Mouse (Mus musculus) adrenal gland, adult 2 months (tissue): ENCODE measurements around the gene Rheb. TPM values are rescaled to one million over a fixed set of nuclear protein-coding genes. Genes with fewer than 3 reads are reported as not detected.
"Not testable (repeated sequence)": the region's sequence is repeated elsewhere in the genome, so short reads cannot be mapped to it uniquely, and the experiment has no call there.

ENCODE experiments used
- DNase-seq: peaks from one replicate; pipeline ENCODE4 v3.0.0; 2021
- long read RNA-seq: library from polyadenylated mRNA; stranded (forward); transcript quantifications from one replicate; pipeline ENCODE4 v2.0.0, GENCODE M21; 2021
- polyA plus RNA-seq: library from polyadenylated mRNA; depleted of rRNA; stranded (reverse); fragments of >200 nt; gene quantifications from 2 replicates; pipeline ENCODE4 v1.2.3, GENCODE M21; 2012; rRNA removed
- total RNA-seq, 2 experiments: library from RNA; stranded (reverse); gene quantifications; 2 replicates each; pipeline ENCODE4 v1.2.3; 2021

Rheb gene
- total RNA-seq (10 to 100 TPM; 71.4 to 81.3 TPM), polyA plus RNA-seq (28.1 and 29.3 TPM in 2 replicates)
- long read RNA-seq, transcript Rheb-201 (8 exons, 1,784 nt) = major isoform, 116 of 128 reads
- long read RNA-seq, partial matches to known transcripts = 1 of 128 reads
- long read RNA-seq, other reads (novel, unspliced or antisense) = 11 of 128 reads

GRCm38 (mm10) chr5:24842274-24843102 is at the start of gene Rheb:
TSS of gene Rheb (minus strand) at chr5:24842624.
- peak; percentile 99 for DNase-seq

- DNase-seq = no peak
These were observed 47.4 kb upstream of the Rheb start for GRCm38 (mm10) chr5:24889860-24890259.

- DNase-seq = no peak
These were observed 46.6 kb upstream of the Rheb start for GRCm38 (mm10) chr5:24888874-24889591.

GRCm38 (mm10) chr5:24887271-24887670 is 44.8 kb upstream of the Rheb start:
- peak; percentile 15 for DNase-seq

GRCm38 (mm10) chr5:24878713-24879112 is 36.3 kb upstream of the Rheb start:
- no peak for DNase-seq

GRCm38 (mm10) chr5:24877836-24878624 is 35.6 kb upstream of the Rheb start:
- no peak for DNase-seq

- DNase-seq = no peak
These were observed 34.2 kb upstream of the Rheb start for GRCm38 (mm10) chr5:24876653-24877052.

- DNase-seq = peak; percentile 34
These were observed 31.7 kb upstream of the Rheb start for GRCm38 (mm10) chr5:24874111-24874510.

- DNase-seq = no peak
These were observed 30.8 kb upstream of the Rheb start for GRCm38 (mm10) chr5:24873221-24873620.

- peak; percentile 80 for DNase-seq
These were observed 28.9 kb upstream of the Rheb start for GRCm38 (mm10) chr5:24871276-24871675.

- no peak for DNase-seq
These were observed 27.4 kb upstream of the Rheb start for GRCm38 (mm10) chr5:24869796-24870289.

- no peak for DNase-seq
These were observed 21.4 kb upstream of the Rheb start for GRCm38 (mm10) chr5:24863804-24864203.

GRCm38 (mm10) chr5:24861449-24861930 is 19.1 kb upstream of the Rheb start:
- DNase-seq = no peak

GRCm38 (mm10) chr5:24860635-24861448 is 18.4 kb upstream of the Rheb start:
- peak; percentile 70 for DNase-seq

- no peak for DNase-seq
These were observed 17.5 kb upstream of the Rheb start for GRCm38 (mm10) chr5:24859771-24860540.

- DNase-seq = no peak
These were observed 12.6 kb upstream of the Rheb start for GRCm38 (mm10) chr5:24854827-24855600.

- peak; percentile 80 for DNase-seq
These were observed 11.8 kb upstream of the Rheb start for GRCm38 (mm10) chr5:24854256-24854655.

- not testable (repeated sequence) for DNase-seq
These were observed 5.8 kb upstream of the Rheb start for GRCm38 (mm10) chr5:24848261-24848660.

GRCm38 (mm10) chr5:24843841-24844240 is 1.4 kb upstream of the Rheb start:
- DNase-seq = no peak
